Mouse (Mus musculus) ES-Bruce4 (cell line): ENCODE results near the gene Kmt2c. TPM values are rescaled to one million over a fixed set of nuclear protein-coding genes. Genes with fewer than 3 reads are reported as not detected.
"Not testable (repeated sequence)": the region's sequence is repeated elsewhere in the genome, so short reads cannot be mapped to it uniquely, and the experiment has no call there.

ENCODE experiments used
- H3K27ac ChIP-seq: 2 replicates; pipeline ENCODE4 v1.5.1; 2012; ENCODE audit warnings: low read length, inconsistent platforms; ENCODE audit not compliant: insufficient read depth
- H3K27me3 ChIP-seq: 2 replicates; pipeline ENCODE4 v1.6.1; 2012; ENCODE audit warnings: mild to moderate bottlenecking, low read length, inconsistent platforms; ENCODE audit not compliant: control insufficient read depth, poor library complexity, insufficient read depth, severe bottlenecking
- H3K36me3 ChIP-seq: 2 replicates; pipeline ENCODE4 v1.6.1; 2012; ENCODE audit warnings: inconsistent platforms, mild to moderate bottlenecking, low read length, moderate library complexity; ENCODE audit not compliant: control insufficient read depth, poor library complexity, insufficient read depth, severe bottlenecking
- H3K4me1 ChIP-seq: one replicate; pipeline ENCODE4 v1.8.1; 2011; ENCODE audit warnings: low read length; ENCODE audit not compliant: control insufficient read depth, insufficient read depth
- H3K4me3 ChIP-seq: 2 replicates; pipeline ENCODE4 v1.5.1; 2011; ENCODE audit warnings: low read depth, mild to moderate bottlenecking, low read length
- H3K9ac ChIP-seq: 2 replicates; pipeline ENCODE4 v1.6.1; 2012; ENCODE audit warnings: low read depth, mild to moderate bottlenecking, inconsistent platforms; ENCODE audit not compliant: poor library complexity, severe bottlenecking
- H3K9me3 ChIP-seq: replicated peaks from 2 replicates; pipeline ENCODE4 v1.6.1; 2012; ENCODE audit warnings: mild to moderate bottlenecking, low read length, inconsistent platforms; ENCODE audit not compliant: control insufficient read depth, poor library complexity, insufficient read depth, severe bottlenecking
- CTCF ChIP-seq: IDR thresholded peaks from one replicate; pipeline ENCODE4 v1.8.1; 2011; ENCODE audit warnings: low read depth, low read length
- EP300 ChIP-seq: IDR thresholded peaks from 2 replicates; pipeline ENCODE4 v1.6.1; 2011; ENCODE audit warnings: low read depth, low read length; ENCODE audit not compliant: insufficient read depth
- POLR2A ChIP-seq: IDR thresholded peaks from one replicate; pipeline ENCODE4 v1.8.1; 2011; ENCODE audit warnings: low read length; ENCODE audit not compliant: insufficient read depth
- polyA plus RNA-seq: library from polyadenylated mRNA; stranded (reverse); fragments of >200 nt; gene quantifications from 2 replicates; pipeline ENCODE4 v1.2.4, GENCODE M21; 2011; ENCODE audit warnings: low read depth; ENCODE audit not compliant: missing spikeins, insufficient read depth, insufficient read length

The Kmt2c gene
- polyA plus RNA-seq, 1 experiment = 27.1 TPM

DNA sequence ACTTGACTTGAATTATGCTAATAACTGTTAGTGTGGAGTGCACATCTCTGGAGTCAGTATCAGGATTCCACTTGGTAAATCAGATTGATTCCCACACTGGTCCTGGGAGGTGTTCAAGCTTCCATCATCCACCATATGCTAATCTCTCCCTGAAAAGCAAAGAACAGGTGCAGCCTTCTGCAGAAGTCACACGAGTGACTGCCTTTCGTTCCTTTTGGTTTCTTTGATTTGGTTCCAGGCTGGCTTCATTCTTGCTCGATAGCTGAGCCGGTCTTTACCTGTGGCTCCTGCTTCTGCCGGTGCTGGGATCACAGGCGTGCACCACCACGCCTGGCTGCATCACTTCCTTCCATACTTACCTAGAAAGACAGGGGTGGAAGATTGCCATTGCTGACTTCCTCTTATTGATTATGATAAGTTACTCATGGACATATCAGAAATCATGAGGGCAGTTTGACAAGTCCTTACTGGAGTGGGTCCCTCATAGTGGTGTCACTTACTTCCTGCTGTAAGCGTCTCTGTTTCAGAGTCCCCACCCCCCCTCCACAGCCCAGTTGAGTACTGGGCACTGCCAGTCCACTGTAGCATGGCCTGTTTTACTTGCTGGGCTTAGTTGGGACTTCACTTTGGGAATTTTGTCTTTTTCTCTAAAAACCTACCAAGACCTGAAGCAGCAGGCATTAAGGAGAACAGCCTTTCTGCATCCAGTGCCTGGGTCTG lies 245.6 kb downstream of the Kmt2c start:
- no peak overlapping the region for H3K9ac ChIP-seq
- TF ChIP-seq EP300 (no peak), POLR2A (no peak), CTCF (no peak)
- H3K4me3 ChIP-seq = no peak overlapping the region
- no peaks in the 10 kb centered on the region for H3K36me3 ChIP-seq
- no peaks in the 10 kb centered on the region for H3K27me3 ChIP-seq
- no peaks in the 10 kb centered on the region for H3K4me1 ChIP-seq
- H3K9me3 ChIP-seq = no peaks in the 10 kb centered on the region
- H3K27ac ChIP-seq = no peak overlapping the region

DNA sequence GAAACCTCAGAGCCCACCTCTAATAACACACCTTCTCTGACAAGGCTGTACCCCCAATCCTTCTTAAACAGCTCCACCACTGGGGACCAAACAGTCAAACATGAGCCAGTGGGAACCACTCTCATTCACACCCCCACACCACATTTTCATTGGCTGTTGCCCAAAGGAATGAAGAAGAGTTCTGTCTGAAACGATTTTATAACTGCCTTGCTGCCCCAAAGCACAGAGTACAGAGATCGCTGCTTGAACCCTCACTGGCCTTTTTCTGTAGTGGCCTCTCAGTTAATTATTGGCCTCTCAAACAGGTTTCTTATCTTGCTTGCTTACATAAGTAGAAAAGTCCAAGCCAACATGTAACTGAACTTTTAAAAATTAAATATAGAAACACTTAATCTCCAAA lies 246.2 kb downstream of the Kmt2c start:
- Histone ChIP-seq H3K4me1 (no peaks in the 10 kb centered on the region), H3K9me3 (no peaks in the 10 kb centered on the region), H3K36me3 (no peaks in the 10 kb centered on the region), H3K4me3 (no peak overlapping the region), H3K27ac (no peak overlapping the region), H3K27me3 (no peaks in the 10 kb centered on the region), H3K9ac (no peak overlapping the region)
- TF ChIP-seq EP300 = no peak
- no peak for TF ChIP-seq POLR2A
- no peak for TF ChIP-seq CTCF

DNA sequence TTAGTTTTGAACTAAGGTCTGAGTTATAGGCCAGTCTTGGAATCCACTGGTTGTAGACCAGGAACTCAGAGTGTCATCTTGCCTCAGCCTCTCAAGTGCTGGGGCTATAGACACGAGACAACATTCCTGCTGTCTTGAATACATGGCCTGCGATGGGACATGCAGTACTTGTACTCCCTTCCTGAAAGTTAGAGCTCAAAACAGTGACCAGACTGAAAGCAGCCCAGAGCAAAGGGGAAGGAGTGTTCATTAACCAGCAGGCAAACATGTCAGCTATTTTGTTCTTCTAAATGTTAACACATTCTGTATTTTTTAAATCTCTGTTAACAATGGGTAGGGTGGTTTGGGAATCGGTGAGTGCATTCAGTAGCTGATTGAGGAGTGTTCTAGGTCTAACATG lies 251.5 kb downstream of the Kmt2c start:
- no peak for TF ChIP-seq EP300
- no peak for TF ChIP-seq CTCF
- no peak for TF ChIP-seq POLR2A
- no peak overlapping the region for H3K9ac ChIP-seq
- no peak overlapping the region for H3K4me3 ChIP-seq
- H3K36me3 ChIP-seq = no peaks in the 10 kb centered on the region
- no peaks in the 10 kb centered on the region for H3K27me3 ChIP-seq
- no peak overlapping the region for H3K27ac ChIP-seq
- no peaks in the 10 kb centered on the region for H3K9me3 ChIP-seq
- no peaks in the 10 kb centered on the region for H3K4me1 ChIP-seq

DNA sequence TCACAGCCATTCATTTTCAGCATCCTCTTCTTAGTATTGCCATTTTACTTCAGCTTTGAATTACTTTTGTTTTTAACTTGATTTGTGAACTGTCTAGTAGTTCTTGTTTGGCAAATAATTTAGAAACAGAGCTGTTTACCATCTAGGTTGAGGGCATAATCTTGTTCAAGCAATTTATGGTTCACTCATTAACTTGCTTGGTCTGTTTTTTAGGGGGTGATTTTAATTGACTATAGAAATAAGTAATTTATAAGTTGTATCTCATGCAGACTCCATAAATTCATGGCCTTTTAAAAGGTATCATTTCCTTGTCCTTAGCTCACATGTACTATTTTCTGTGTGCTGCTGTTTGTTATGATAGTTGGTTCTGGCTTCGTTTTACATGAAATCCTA lies 252.1 kb downstream of the Kmt2c start:
- Histone ChIP-seq H3K9ac (no peak overlapping the region), H3K4me3 (no peak overlapping the region), H3K4me1 (no peaks in the 10 kb centered on the region), H3K9me3 (no peaks in the 10 kb centered on the region), H3K27me3 (no peaks in the 10 kb centered on the region), H3K27ac (no peak overlapping the region), H3K36me3 (no peaks in the 10 kb centered on the region)
- TF ChIP-seq EP300 = no peak

DNA sequence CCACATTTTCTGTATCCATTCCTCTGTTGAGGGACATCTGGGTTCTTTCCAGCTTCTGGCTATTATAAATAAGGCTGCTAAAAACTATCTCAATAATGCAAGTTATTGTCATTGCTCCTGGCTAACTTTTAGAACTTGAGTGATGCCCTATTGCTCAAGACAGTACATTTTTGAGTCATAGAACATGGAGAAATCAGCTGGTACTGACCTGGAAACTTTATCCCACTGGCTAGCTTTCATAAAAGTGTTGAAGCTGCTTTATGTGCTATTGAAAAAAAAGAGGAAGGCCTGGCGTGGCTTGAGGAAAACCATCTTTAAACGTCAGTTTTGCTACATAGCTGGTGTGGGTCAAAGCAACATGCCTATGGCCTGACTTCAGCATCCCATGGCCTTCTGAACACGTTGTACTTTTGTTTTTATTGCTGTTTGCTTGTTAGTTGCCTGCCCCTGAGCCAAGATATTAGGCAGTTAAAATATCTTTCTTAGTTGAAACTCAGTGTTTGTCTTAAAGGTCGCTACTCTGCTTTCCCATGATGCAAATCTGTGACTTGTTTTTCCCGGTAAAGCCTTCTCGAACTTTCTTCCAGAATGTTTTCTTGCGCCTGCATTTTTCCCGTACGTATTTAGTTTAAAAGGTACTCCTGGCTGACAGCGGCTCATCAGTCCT lies 252.6 kb downstream of the Kmt2c start:
- no peak overlapping the region for H3K9ac ChIP-seq
- no peak overlapping the region for H3K4me3 ChIP-seq
- no peaks in the 10 kb centered on the region for H3K36me3 ChIP-seq
- no peaks in the 10 kb centered on the region for H3K27me3 ChIP-seq
- H3K9me3 ChIP-seq = no peaks in the 10 kb centered on the region
- no peak overlapping the region for H3K27ac ChIP-seq
- H3K4me1 ChIP-seq = no peaks in the 10 kb centered on the region
- no peak for TF ChIP-seq EP300
- TF ChIP-seq CTCF = no peak
- no peak for TF ChIP-seq POLR2A

DNA sequence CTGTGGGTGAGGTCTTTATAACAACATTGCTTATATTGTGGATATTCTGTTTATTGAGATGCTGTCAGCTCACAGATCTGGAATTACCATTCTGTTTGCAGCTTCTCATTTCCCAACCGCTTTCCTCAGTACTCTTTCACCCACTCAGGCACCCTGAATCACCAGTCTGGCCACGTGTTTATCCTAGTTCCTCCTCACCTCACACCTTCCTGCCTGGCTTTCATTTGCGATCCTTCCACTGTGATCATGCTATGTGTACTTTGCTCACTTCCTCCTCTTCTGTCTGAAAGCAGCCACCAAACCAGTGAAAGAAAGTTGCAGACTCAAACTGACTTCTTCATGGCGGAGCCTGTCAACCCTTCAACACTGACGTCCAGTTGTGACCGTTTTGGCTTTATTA lies 255.5 kb downstream of the Kmt2c start:
- no peak overlapping the region for H3K4me3 ChIP-seq
- TF ChIP-seq EP300 (no peak), POLR2A (no peak), CTCF (no peak)
- no peak overlapping the region for H3K27ac ChIP-seq
- H3K36me3 ChIP-seq = no peaks in the 10 kb centered on the region
- no peaks in the 10 kb centered on the region for H3K4me1 ChIP-seq
- H3K9ac ChIP-seq = no peak overlapping the region
- H3K9me3 ChIP-seq = no peaks in the 10 kb centered on the region
- H3K27me3 ChIP-seq = no peaks in the 10 kb centered on the region

DNA sequence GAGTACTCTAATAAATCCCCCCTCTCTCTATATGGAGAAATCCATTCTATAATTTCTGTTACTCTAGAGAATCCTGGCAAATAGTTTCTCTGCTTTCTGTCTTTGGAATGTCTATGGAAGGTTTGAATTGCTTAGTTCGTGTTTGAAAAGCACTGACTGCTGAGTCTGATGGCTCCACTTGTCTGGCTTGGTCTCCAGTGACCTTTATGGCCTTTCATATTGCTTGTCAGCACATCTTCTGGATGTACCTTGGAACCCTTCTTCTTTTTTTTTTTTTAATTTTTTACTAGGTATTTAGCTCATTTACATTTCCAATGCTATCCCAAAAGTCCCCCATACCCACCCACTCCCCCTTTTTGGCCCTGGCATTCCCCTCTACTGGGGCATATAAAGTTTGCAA lies 274.2 kb downstream of the Kmt2c start:
- H3K4me1 ChIP-seq, H3K27ac ChIP-seq, H3K4me3 ChIP-seq, H3K9me3 ChIP-seq, H3K36me3 ChIP-seq, H3K27me3 ChIP-seq, H3K9ac ChIP-seq: not testable (repeated sequence)
